Mouse (Mus musculus) kidney, embryonic 14.5 days (tissue): ENCODE measurements around the gene Ccdc124. TPM values are rescaled to one million over a fixed set of nuclear protein-coding genes. Genes with fewer than 3 reads are reported as not detected.

Experiments
- ATAC-seq: fragments of 200-750 bp; cut with Nextera tagmentation; 2 replicates; pipeline ENCODE4 v1.8.0; 2017; ENCODE audit warnings: moderate number of reproducible peaks, mild to moderate bottlenecking, moderate TSS enrichment, moderate library complexity; ENCODE audit not compliant: low FRiP score, low TSS enrichment
- H3K27ac ChIP-seq: fragments of 300-500 bp; sonication (generic); 2 replicates; pipeline ENCODE4 v1.5.1; 2014; ENCODE audit warnings: low read depth, mild to moderate bottlenecking, low read length, moderate library complexity, mixed read lengths
- H3K27me3 ChIP-seq: fragments of 300-500 bp; sonication (generic); 2 replicates; pipeline ENCODE4 v1.6.1; 2014; ENCODE audit warnings: mild to moderate bottlenecking, low read length; ENCODE audit not compliant: control insufficient read depth, insufficient read depth
- H3K36me3 ChIP-seq: fragments of 300-500 bp; sonication (generic); 2 replicates; pipeline ENCODE4 v1.6.1; 2014; ENCODE audit warnings: low read length, mixed read lengths; ENCODE audit not compliant: control insufficient read depth, insufficient read depth
- H3K4me1 ChIP-seq: fragments of 300-500 bp; sonication (generic); 2 replicates; pipeline ENCODE4 v1.6.1; 2014; ENCODE audit warnings: low read length, mixed read lengths; ENCODE audit not compliant: control insufficient read depth, insufficient read depth
- H3K4me2 ChIP-seq: fragments of 300-500 bp; sonication (generic); replicated peaks from 2 replicates; pipeline ENCODE4 v1.6.1; 2014; ENCODE audit warnings: low read depth, mild to moderate bottlenecking, low read length
- H3K4me3 ChIP-seq: fragments of 300-500 bp; sonication (generic); 2 replicates; pipeline ENCODE4 v1.5.1; 2014; ENCODE audit warnings: mild to moderate bottlenecking, low read length
- H3K9ac ChIP-seq: fragments of 300-500 bp; sonication (generic); 2 replicates; pipeline ENCODE4 v1.6.1; 2014; ENCODE audit warnings: low read depth, mild to moderate bottlenecking, low read length, moderate library complexity
- H3K9me3 ChIP-seq: fragments of 300-500 bp; sonication (generic); 2 replicates; pipeline ENCODE4 v1.6.1; 2016; ENCODE audit warnings: low read length; ENCODE audit not compliant: control insufficient read depth
- WGBS: fragments of 180-500 bp; shearing (Covaris S2); extraction: QIAGEN DNeasy Blood & Tissue Kit; methylation state at CpG from one replicate; pipeline ENCODE4 v1.1.7; 2014; 5-methylcytosine and 5-hydroxymethylcytosine counted together
- polyA plus RNA-seq: library from polyadenylated mRNA; unstranded; fragments of >200 nt; fragmentation: Nextera tagmentation; extraction: Ambion mirVana; gene quantifications from 2 replicates; pipeline ENCODE4 v1.2.1, GENCODE M21; 2014

Ccdc124 gene
- polyA plus RNA-seq, 1 experiment from 2014 or later: 117 TPM

DNA sequence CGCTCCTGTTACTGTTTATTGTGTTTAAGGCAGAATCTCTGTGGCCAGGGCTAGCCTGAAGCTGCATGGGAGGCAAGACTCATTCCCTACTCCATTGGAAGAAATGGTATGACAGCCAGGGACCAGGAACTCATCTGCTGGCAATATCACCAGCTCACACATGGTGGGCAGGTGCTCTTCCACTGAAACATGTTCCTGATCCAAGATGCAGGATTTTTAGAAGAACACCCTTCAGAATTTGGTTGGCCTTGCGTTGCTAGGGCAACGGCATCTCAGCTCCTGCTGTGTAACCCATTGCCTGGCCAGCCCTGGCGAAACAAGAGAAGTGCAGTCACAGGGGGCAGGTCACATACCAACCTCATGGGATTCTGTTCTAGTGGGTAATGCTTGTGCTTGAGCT, 5.8 kb upstream of the Ccdc124 start:
- no peaks in the 10 kb centered on the region for H3K9me3 ChIP-seq
- no peak overlapping the region for H3K27ac ChIP-seq
- H3K27me3 ChIP-seq: no peaks in the 10 kb centered on the region
- no peak overlapping the region for H3K4me2 ChIP-seq
- no peak for ATAC-seq
- H3K4me1 ChIP-seq: peaks cover 7% of the 10 kb centered on the region
- WGBS: 61% methylated on average over 4 of the region's 4 CpGs
- no peak overlapping the region for H3K4me3 ChIP-seq
- H3K36me3 ChIP-seq: no peaks in the 10 kb centered on the region
- H3K9ac ChIP-seq: no peak overlapping the region

DNA sequence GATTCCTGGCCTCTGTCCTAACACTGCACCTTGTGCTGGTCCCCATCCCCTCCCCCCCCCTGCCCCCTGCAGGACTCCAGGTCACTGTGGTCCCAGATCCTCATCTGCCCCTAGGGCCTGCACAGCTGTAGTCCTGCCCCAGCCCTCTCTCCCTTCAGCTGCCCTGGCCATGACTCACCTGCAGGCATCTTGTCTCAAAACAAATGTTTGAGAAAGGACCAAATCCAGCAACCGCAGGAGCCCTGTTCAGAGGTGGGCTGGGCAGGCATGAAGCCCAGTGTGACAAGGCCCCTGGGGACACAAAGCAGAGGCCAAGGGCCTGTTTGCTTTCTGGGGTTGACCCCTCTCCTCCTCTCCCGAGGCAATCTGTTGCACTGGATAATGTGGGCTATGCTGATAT, 4.4 kb upstream of the Ccdc124 start:
- Histone ChIP-seq H3K4me2 (no peak overlapping the region), H3K4me1 (peaks cover 7% of the 10 kb centered on the region), H3K36me3 (no peaks in the 10 kb centered on the region), H3K9ac (no peak overlapping the region), H3K27me3 (no peaks in the 10 kb centered on the region), H3K9me3 (no peaks in the 10 kb centered on the region), H3K4me3 (no peak overlapping the region), H3K27ac (no peak overlapping the region)
- WGBS: 61% methylated on average over 2 of the region's 2 CpGs
- ATAC-seq: no peak

DNA sequence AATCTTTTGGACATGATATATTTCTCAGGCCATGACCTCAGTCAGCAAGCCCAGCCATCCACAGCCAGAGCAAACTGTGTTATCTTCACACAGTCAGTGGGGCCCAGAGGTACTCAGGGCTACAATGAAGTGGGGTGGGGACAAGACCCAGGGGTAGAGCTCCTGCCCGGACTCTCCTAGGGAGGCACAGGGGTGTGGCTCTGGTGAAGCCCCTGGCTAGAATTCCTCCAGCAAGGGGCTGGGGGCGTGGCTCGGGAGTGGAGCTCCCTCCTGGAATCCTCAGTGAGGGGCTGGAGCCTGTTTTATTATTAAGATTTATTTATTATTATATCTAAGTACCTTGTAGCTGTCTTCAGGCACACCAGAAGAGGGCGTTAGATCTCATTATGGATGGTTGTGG, 2.6 kb upstream of the Ccdc124 start:
- Histone ChIP-seq H3K27me3 (no peaks in the 10 kb centered on the region), H3K9me3 (no peaks in the 10 kb centered on the region), H3K4me1 (peaks cover 11% of the 10 kb centered on the region), H3K4me2 (no peak overlapping the region), H3K4me3 (no peak overlapping the region), H3K36me3 (no peaks in the 10 kb centered on the region), H3K27ac (no peak overlapping the region), H3K9ac (no peak overlapping the region)
- no peak for ATAC-seq
- 50% methylated on average over 4 of the region's 4 CpGs for WGBS

DNA sequence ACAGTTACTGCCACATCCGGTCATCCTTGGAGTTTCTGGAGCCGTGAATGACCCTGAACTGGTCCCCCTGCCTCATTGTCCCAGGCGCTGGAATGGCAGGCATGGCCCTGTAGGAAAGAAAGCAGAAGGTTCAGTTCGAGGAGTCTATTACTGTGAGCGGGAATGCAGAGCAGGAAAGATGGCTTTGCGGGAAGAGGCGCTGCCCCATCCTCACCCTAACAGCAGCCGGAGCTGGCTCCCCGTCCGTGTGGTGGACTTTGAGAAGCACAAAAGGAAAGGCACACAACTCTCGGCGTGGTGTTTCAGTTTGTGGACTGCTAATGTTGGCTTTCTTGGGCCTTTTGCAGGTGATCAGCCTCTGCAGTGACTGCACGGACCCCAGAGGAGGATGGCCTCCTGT, 706 bp upstream of the Ccdc124 start:
- H3K27me3 ChIP-seq: no peaks in the 10 kb centered on the region
- no peak overlapping the region for H3K4me3 ChIP-seq
- H3K9ac ChIP-seq: no peak overlapping the region
- 92% methylated on average over 13 of the region's 13 CpGs for WGBS
- H3K27ac ChIP-seq: no peak overlapping the region
- H3K4me1 ChIP-seq: 0 out of 2 replicates have a peak, but pooled peaks cover 5% of the 10 kb centered on the region
- H3K4me2 ChIP-seq: no peak overlapping the region
- H3K36me3 ChIP-seq: no peaks in the 10 kb centered on the region
- H3K9me3 ChIP-seq: no peaks in the 10 kb centered on the region
- no peak for ATAC-seq

DNA sequence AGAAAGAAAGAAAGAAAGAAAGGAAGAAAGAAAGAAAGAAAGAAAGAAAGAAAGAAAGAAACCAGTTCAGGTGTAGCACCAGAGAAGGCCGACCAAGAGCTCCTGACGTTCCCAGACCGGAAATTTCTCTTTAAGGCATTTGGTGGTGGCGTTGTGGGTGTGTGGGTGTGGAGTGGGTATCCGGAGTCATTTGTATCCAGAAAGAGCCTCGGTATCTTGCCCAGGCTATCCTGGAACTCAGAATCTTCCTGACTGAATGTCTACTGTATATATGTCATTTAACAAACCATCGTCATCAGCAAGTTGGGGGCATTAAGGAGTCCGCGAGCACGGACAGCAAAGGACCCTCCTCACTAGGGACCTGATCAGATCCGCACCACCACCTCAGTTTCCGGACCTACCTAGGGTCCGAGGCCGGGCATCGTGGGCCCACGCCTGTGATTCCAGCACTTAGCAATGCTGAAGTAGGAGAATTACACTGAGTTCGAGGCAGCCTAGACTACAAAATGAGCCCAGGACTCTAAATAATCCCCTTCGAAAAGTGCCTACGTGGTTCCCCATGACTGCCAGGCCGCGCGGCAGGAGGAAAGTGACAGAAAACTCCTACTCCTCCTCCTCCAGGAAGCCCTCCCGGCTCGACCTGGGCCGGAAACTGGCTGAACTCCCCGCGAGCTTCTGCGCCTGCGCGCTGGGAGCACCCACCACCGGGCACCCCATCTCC, 932 bp downstream of the Ccdc124 start:
- no peak for ATAC-seq
- no peaks in the 10 kb centered on the region for H3K27me3 ChIP-seq
- WGBS: 6% methylated on average over 31 of the region's 31 CpGs

DNA sequence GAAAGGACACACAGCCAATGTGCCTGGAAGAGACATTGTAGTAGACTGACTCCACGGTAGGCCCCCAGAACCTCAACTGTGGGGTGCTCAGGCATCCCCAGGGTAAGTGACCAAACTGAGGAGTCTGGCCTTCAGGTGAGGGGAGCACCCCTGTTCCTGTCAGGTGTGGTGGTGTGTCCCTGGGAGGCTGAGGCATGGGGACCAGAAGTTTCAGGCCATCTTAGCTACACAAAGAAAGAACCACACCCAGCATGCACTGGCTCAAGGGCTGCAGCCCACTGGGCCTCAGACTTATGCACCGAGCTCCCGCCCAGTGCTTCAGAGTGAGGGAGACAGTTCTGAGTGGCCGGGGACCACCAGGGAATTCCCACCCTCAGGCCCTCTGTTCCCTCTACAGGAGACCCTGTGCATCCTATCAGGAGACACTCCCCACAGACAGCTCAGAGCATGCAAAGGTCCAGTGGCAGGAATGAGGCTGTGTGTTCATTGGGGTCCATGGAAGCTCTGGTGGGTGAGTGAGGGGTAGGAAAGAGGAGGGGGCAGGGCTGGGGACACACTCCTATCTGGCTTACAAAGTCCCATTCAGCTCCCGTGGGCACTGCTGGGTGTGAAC, 2.4 kb downstream of the Ccdc124 start:
- H3K27ac ChIP-seq: no peak overlapping the region
- no peak for ATAC-seq
- peaks cover 6% of the 10 kb centered on the region; the same call in 1 of the 2 replicates for H3K36me3 ChIP-seq
- no peaks in the 10 kb centered on the region for H3K9me3 ChIP-seq
- H3K4me2 ChIP-seq: no peak overlapping the region
- 89% methylated on average over 5 of the region's 5 CpGs for WGBS
- H3K27me3 ChIP-seq: no peaks in the 10 kb centered on the region
- peaks cover 13% of the 10 kb centered on the region for H3K4me1 ChIP-seq
- no peak overlapping the region for H3K9ac ChIP-seq
- no peak overlapping the region for H3K4me3 ChIP-seq

More for the DNA sequence above, 932 bp downstream of the Ccdc124 start:
- peaks cover 4% of the 10 kb centered on the region; the same call in 1 of the 2 replicates for H3K36me3 ChIP-seq
- H3K27ac ChIP-seq: peak overlapping the region; percentile 70
- H3K4me1 ChIP-seq: peaks cover 12% of the 10 kb centered on the region
- H3K9ac ChIP-seq: peak overlapping the region; percentile 78
- peak overlapping the region; percentile 81 for H3K4me3 ChIP-seq
- peak overlapping the region; percentile 83 for H3K4me2 ChIP-seq
- no peaks in the 10 kb centered on the region for H3K9me3 ChIP-seq

DNA sequence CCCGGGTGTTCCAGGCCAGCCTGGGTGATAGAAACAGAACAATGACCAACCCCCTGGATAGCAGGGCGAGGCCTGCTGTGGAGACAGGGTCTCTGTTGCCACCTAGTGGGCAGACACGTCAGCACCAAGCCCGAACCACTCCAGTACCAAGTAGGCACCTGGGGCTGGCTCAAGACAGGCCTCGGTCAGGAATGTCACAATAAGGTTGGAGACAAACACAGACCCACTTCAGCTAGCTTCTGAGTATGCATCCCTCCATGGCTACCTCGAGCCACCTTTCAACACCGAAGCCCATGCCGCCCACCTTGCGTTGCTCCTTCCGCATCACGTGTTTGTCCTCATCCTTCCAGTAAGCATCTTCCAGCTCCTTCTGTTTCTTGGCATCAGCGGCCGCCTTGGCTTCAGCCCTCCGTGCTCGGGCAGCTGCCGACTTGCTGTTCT, 4.1 kb downstream of the Ccdc124 start:
- no peak overlapping the region for H3K4me2 ChIP-seq
- no peak overlapping the region for H3K9ac ChIP-seq
- H3K4me3 ChIP-seq: no peak overlapping the region
- 0 out of 2 replicates have a peak, but pooled peaks have one; percentile 14 for ATAC-seq
- no peaks in the 10 kb centered on the region; the same call in 1 of the 2 replicates for H3K27me3 ChIP-seq
- 51% methylated on average over 16 of the region's 16 CpGs for WGBS
- no peaks in the 10 kb centered on the region for H3K9me3 ChIP-seq
- H3K27ac ChIP-seq: no peak overlapping the region
- peaks cover 6% of the 10 kb centered on the region; the same call in 1 of the 2 replicates for H3K36me3 ChIP-seq
- H3K4me1 ChIP-seq: peaks cover 24% of the 10 kb centered on the region

DNA sequence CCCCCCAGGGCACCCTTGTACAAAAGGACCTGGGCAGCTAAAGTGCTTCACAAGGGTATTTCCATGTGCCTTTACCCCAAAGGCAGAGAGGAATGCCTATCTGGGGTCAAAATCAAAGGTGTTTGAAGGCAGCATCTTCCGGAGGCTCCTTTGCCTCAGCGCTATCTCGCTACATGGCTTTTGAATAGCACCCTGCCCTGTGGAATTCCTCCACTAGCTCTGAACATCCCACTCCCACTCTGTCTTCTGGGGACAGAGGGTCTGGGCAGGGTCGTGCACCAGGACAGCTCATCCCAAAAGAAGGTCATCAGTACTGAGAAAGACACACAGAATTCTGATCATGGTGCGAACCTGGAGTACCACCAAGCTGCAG, 4.5 kb downstream of the Ccdc124 start:
- 47% methylated on average over 5 of the region's 5 CpGs for WGBS
- H3K4me3 ChIP-seq: no peak overlapping the region
- H3K27me3 ChIP-seq: peaks cover 4% of the 10 kb centered on the region
- no peak overlapping the region for H3K9ac ChIP-seq
- H3K4me1 ChIP-seq: peaks cover 29% of the 10 kb centered on the region
- H3K9me3 ChIP-seq: no peaks in the 10 kb centered on the region
- H3K27ac ChIP-seq: no peak overlapping the region; the same call in 1 of the 2 replicates
- H3K4me2 ChIP-seq: no peak overlapping the region; the same call in 1 of the 2 replicates
- H3K36me3 ChIP-seq: peaks cover 6% of the 10 kb centered on the region; the same call in 1 of the 2 replicates
- no peak for ATAC-seq
